Mouse (Mus musculus) liver, adult 2 months (tissue): ENCODE results near the gene Cyp2u1. TPM values are rescaled to one million over a fixed set of nuclear protein-coding genes. Genes with fewer than 3 reads are reported as not detected.

Experiments used
- DNase-seq: peaks from one replicate; pipeline ENCODE4 v3.0.0-alpha.2; 2011; ENCODE audit warnings: low read depth, low spot score; ENCODE audit errors: extremely low read depth
- H3K27ac ChIP-seq: fragments of 200-500 bp; replicated peaks from 2 replicates; pipeline ENCODE4 v1.5.1; 2012; ENCODE audit warnings: low read depth, mild to moderate bottlenecking, control low read depth, inconsistent platforms, low read length; ENCODE audit not compliant: insufficient read depth
- H3K27me3 ChIP-seq: fragments of 200-500 bp; 2 replicates; pipeline ENCODE4 v1.6.1; 2012; ENCODE audit warnings: mild to moderate bottlenecking, moderate library complexity, low read length, inconsistent platforms; ENCODE audit not compliant: control insufficient read depth, insufficient read depth
- H3K36me3 ChIP-seq: fragments of 200-500 bp; 2 replicates; pipeline ENCODE4 v1.6.1; 2012; ENCODE audit warnings: low read length, inconsistent platforms; ENCODE audit not compliant: control insufficient read depth, insufficient read depth
- H3K4me1 ChIP-seq: fragments of 200-500 bp; 2 replicates; pipeline ENCODE4 v1.6.1; 2011; ENCODE audit warnings: low read length; ENCODE audit not compliant: control insufficient read depth, insufficient read depth
- H3K4me3 ChIP-seq: fragments of 200-500 bp; 2 replicates; pipeline ENCODE4 v1.5.1; 2011; ENCODE audit warnings: low read depth, mild to moderate bottlenecking, control low read depth, low read length, moderate library complexity; ENCODE audit not compliant: insufficient read depth
- H3K79me2 ChIP-seq: fragments of 200-500 bp; 2 replicates; pipeline ENCODE4 v1.6.1; 2012; ENCODE audit warnings: inconsistent platforms, mild to moderate bottlenecking, low read length, moderate library complexity; ENCODE audit not compliant: control insufficient read depth, insufficient read depth
- H3K9ac ChIP-seq: fragments of 200-500 bp; 2 replicates; pipeline ENCODE4 v1.6.1; 2012; ENCODE audit warnings: low read depth, mild to moderate bottlenecking, control low read depth, inconsistent platforms, low read length
- CTCF ChIP-seq: fragments of 200-500 bp; IDR thresholded peaks from 2 replicates; pipeline ENCODE4 v1.5.1; 2011; ENCODE audit warnings: low read depth, low read length, control low read depth
- POLR2A ChIP-seq: fragments of 200-500 bp; IDR thresholded peaks from 2 replicates; pipeline ENCODE4 v1.6.1; 2011; ENCODE audit warnings: low read length, control low read depth; ENCODE audit not compliant: insufficient read depth; ENCODE audit errors: extremely low read depth
- WGBS: fragments of 180-500 bp; shearing (Covaris S2); methylation state at CpG from one replicate; pipeline ENCODE4 v1.1.7; 2018; 5-methylcytosine and 5-hydroxymethylcytosine counted together
- polyA plus RNA-seq: library from polyadenylated mRNA; depleted of rRNA; stranded (reverse); fragments of >200 nt; gene quantifications from 2 replicates; pipeline ENCODE4 v1.2.3, GENCODE M21; 2012
- total RNA-seq: library from RNA; depleted of rRNA; stranded (reverse); fragments of >200 nt; gene quantifications from 2 replicates; pipeline ENCODE4 v1.2.3, GENCODE M21; 2014

Cyp2u1 gene
- total and polyA plus RNA-seq, 2 experiments: 6.0 to 21.0 TPM

- Histone ChIP-seq H3K27me3 (no peaks in the 10 kb centered on the region), H3K36me3 (peaks cover 18% of the 10 kb centered on the region; the same call in 1 of the 2 replicates), H3K27ac (no peak overlapping the region), H3K4me3 (no peak overlapping the region), H3K4me1 (peaks cover 12% of the 10 kb centered on the region), H3K79me2 (peaks cover 35% of the 10 kb centered on the region), H3K9ac (no peak overlapping the region)
- no peak for TF ChIP-seq POLR2A
- no peak for TF ChIP-seq CTCF
- DNase-seq: no peak
- WGBS: 89% methylated on average over 7 of the region's 7 CpGs
Observed at GRCm38 (mm10) chr3:131251601-131252000, 51.4 kb downstream of the Cyp2u1 start.

GRCm38 (mm10) chr3:131250978-131251377 lies 52.0 kb downstream of the Cyp2u1 start:
- TF ChIP-seq POLR2A (no peak), CTCF (no peak)
- Histone ChIP-seq H3K9ac (no peak overlapping the region), H3K27ac (no peak overlapping the region), H3K27me3 (no peaks in the 10 kb centered on the region), H3K79me2 (peaks cover 30% of the 10 kb centered on the region), H3K36me3 (peaks cover 18% of the 10 kb centered on the region; the same call in 1 of the 2 replicates), H3K4me1 (peaks cover 19% of the 10 kb centered on the region), H3K4me3 (no peak overlapping the region)
- peak; percentile 33 for DNase-seq
- 62% methylated on average over 13 of the region's 13 CpGs for WGBS

GRCm38 (mm10) chr3:131250283-131250682 lies 52.7 kb downstream of the Cyp2u1 start:
- Histone ChIP-seq H3K36me3 (peaks cover 18% of the 10 kb centered on the region; the same call in 1 of the 2 replicates), H3K27me3 (no peaks in the 10 kb centered on the region), H3K79me2 (peaks cover 26% of the 10 kb centered on the region), H3K9ac (no peak overlapping the region), H3K4me1 (peaks cover 21% of the 10 kb centered on the region), H3K27ac (no peak overlapping the region), H3K4me3 (no peak overlapping the region)
- no peak for DNase-seq
- WGBS: 40% methylated on average over 2 of the region's 2 CpGs
- no peak for TF ChIP-seq CTCF
- TF ChIP-seq POLR2A: no peak

- no peak overlapping the region for H3K4me3 ChIP-seq
- no peak for TF ChIP-seq POLR2A
- no peak for TF ChIP-seq CTCF
- peaks cover 25% of the 10 kb centered on the region; the same call in 1 of the 2 replicates for H3K36me3 ChIP-seq
- H3K4me1 ChIP-seq: peaks cover 21% of the 10 kb centered on the region
- H3K79me2 ChIP-seq: peaks cover 21% of the 10 kb centered on the region; the same call in 1 of the 2 replicates
- peak; percentile 72 for DNase-seq
- no peak overlapping the region for H3K9ac ChIP-seq
- no peak overlapping the region for H3K27ac ChIP-seq
- 55% methylated on average over 10 of the region's 10 CpGs for WGBS
- no peaks in the 10 kb centered on the region for H3K27me3 ChIP-seq
Observed at GRCm38 (mm10) chr3:131248444-131248843, 54.6 kb downstream of the Cyp2u1 start.

GRCm38 (mm10) chr3:131247851-131248250 lies 55.2 kb downstream of the Cyp2u1 start:
- peaks cover 23% of the 10 kb centered on the region; the same call in 1 of the 2 replicates for H3K36me3 ChIP-seq
- TF ChIP-seq POLR2A (no peak), CTCF (no peak)
- no peak overlapping the region for H3K27ac ChIP-seq
- no peak for DNase-seq
- H3K27me3 ChIP-seq: no peaks in the 10 kb centered on the region
- WGBS: 77% methylated on average over 5 of the region's 5 CpGs
- no peak overlapping the region for H3K4me3 ChIP-seq
- peaks cover 21% of the 10 kb centered on the region; the same call in 1 of the 2 replicates for H3K79me2 ChIP-seq
- peaks cover 21% of the 10 kb centered on the region for H3K4me1 ChIP-seq
- no peak overlapping the region for H3K9ac ChIP-seq

- WGBS: 52% methylated on average over 6 of the region's 6 CpGs
- Histone ChIP-seq H3K79me2 (peaks cover 18% of the 10 kb centered on the region; the same call in 1 of the 2 replicates), H3K27ac (no peak overlapping the region; the same call in 1 of the 2 replicates), H3K9ac (no peak overlapping the region), H3K4me1 (peaks cover 21% of the 10 kb centered on the region), H3K27me3 (no peaks in the 10 kb centered on the region), H3K4me3 (no peak overlapping the region), H3K36me3 (peaks cover 23% of the 10 kb centered on the region; the same call in 1 of the 2 replicates)
- no peak for TF ChIP-seq POLR2A
- TF ChIP-seq CTCF: peak; percentile 51
- DNase-seq: peak; percentile 72
Observed at GRCm38 (mm10) chr3:131247447-131247846, 55.6 kb downstream of the Cyp2u1 start.
